Mouse (Mus musculus) c-Kit-positive CD71-positive TER-119-positive erythroid progenitor cells, embryonic 14.5 days (primary cell): ENCODE results near the gene Zbtb34.

Source experiments
- DNase-seq: peaks from one replicate; pipeline ENCODE4 v3.0.0-alpha.2; 2013; ENCODE audit warnings: low spot score

Gene Zbtb34

GRCm38 (mm10) chr2:33430771-33431699, at the start of gene Zbtb34:
Zbtb34 (minus strand) TSS chr2:33431324.
- DNase-seq: peak; percentile 62

- DNase-seq: no peak
Observed at GRCm38 (mm10) chr2:33477961-33478755, 47.0 kb upstream of the Zbtb34 start.

DNA sequence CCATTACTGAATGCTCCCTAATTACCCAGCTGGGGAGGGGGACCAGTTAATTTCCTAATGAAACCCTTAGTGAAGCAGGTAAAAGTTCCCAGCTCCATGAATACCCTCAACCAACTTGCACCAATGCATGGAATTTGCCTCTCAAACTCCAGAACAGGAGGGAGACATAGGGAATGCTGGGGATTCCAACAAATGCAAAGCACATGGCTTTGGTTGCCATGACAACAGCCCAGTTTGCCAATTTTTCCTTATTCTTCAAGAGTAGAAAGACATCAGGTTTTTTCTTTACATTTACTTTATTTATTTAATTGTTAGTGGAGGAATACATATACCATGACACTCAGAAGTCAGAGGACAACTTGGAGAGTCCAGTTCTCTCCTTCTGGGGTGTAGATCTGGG, 44.8 kb upstream of the Zbtb34 start:
- DNase-seq: no peak

- DNase-seq: peak; percentile 94
Observed at GRCm38 (mm10) chr2:33468466-33469097, 37.5 kb upstream of the Zbtb34 start, which contains the start of gene Zbtb43. Zbtb43 (minus strand) TSS chr2:33468559.

- DNase-seq: peak; percentile 34
Observed at GRCm38 (mm10) chr2:33467546-33468465, 36.7 kb upstream of the Zbtb34 start.

GRCm38 (mm10) chr2:33465966-33466365, 34.8 kb upstream of the Zbtb34 start:
- no peak for DNase-seq

DNA sequence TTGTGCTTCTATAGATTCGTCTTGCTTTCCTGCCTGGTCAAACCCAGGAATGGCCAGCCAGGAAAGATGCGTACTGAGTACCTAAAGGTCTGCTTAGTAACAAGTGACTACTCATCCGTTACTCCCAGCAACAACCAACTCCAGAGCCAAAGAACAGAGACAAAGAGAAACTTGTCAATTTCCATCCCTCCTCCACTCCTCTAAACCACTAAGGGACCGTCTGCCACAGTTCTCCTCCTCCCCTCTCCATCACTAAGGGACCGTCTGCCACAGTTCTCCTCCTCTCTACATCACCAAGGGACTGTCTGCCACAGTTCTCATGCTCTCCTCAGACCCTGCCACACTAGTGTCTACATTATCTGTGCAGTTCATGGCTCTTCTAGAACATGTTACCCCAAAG, 34.1 kb upstream of the Zbtb34 start:
- DNase-seq: no peak

DNA sequence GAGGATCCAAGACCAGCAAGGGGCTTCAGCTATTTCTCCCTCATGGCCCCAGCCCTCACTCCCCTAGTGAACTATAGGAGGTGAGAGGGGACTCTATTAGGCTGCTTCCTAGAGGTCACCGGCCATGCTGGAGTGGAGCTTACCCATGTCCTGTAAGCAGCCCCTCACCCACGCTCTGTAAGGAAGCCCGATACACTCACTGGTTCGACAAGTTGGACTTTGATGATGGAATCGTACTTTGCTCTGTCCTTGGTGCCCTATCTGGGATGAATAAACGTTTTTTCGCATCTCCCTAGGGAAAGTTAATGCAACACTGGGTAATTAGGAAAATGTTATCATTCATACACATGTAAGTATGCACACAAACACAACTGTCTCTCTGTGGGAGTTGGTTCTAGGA, 30.9 kb upstream of the Zbtb34 start:
- no peak for DNase-seq

- DNase-seq: no peak
Observed at GRCm38 (mm10) chr2:33461066-33461465, 29.9 kb upstream of the Zbtb34 start.

- no peak for DNase-seq
Observed at GRCm38 (mm10) chr2:33459660-33460059, 28.5 kb upstream of the Zbtb34 start.

DNA sequence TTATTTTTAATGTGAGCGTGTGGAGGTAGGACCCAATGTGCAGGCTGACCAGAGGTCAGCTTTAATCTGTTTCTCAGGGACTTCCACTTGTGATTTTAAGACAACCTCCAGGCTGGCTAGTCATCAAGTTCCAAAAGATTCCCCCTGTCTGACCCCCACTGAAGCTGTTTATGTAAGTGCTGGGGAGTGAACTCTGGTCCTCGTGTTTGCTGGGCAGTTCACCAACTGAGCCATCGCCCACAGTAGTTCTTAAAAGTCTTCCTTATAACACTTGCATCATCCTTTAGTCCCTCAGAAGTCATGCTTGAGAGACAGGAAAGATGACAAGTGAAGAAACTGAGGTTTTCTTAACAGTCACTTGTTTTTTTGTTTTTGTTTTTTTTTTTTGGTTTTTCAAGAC, 25.6 kb upstream of the Zbtb34 start:
- no peak for DNase-seq

DNA sequence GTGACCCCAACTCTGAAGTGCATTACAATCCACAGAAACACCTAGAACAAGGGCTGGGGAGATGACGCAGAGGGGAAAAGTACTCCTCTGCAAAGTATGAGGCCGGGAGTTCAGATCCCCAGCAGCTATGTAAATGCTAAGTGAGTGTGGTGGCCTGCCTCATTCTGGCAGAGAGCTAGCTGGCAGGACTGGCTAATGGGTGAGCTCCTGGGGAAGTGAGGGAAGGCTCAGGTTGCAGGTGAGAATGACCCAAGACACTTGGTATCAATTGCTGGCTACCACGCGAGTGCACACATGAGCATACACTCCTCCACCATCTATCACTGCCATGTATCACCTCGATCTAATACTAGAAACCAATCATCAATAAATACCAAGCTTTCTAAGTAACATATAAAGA, 25.1 kb upstream of the Zbtb34 start:
- DNase-seq: no peak

- DNase-seq: no peak
Observed at GRCm38 (mm10) chr2:33455350-33455749, 24.2 kb upstream of the Zbtb34 start.

GRCm38 (mm10) chr2:33454816-33455215, 23.7 kb upstream of the Zbtb34 start:
- no peak for DNase-seq

- DNase-seq: no peak
Observed at GRCm38 (mm10) chr2:33453476-33453875, 22.4 kb upstream of the Zbtb34 start.

DNA sequence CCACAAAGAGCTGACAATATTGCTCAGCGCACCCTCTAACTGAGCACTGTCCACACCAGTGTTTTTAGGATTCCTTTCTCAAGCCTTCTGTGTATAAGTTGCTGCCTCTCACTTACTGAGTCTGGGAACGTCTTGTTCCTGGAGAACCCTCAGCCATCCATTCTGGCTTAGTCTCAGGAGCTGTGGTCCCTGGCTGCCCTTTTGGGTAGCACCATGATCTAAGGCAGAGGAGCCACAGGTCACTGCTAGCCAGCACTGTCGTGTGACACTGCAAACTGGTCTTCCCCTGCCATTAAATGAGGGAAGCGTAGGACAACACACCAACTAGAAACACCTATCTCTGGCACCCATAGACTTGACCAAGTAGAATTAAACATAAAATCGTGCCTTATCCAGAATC, 21.6 kb upstream of the Zbtb34 start:
- no peak for DNase-seq

GRCm38 (mm10) chr2:33452140-33452539, 21.0 kb upstream of the Zbtb34 start:
- peak; percentile 26 for DNase-seq

GRCm38 (mm10) chr2:33451038-33451978, 20.2 kb upstream of the Zbtb34 start:
- no peak for DNase-seq

DNA sequence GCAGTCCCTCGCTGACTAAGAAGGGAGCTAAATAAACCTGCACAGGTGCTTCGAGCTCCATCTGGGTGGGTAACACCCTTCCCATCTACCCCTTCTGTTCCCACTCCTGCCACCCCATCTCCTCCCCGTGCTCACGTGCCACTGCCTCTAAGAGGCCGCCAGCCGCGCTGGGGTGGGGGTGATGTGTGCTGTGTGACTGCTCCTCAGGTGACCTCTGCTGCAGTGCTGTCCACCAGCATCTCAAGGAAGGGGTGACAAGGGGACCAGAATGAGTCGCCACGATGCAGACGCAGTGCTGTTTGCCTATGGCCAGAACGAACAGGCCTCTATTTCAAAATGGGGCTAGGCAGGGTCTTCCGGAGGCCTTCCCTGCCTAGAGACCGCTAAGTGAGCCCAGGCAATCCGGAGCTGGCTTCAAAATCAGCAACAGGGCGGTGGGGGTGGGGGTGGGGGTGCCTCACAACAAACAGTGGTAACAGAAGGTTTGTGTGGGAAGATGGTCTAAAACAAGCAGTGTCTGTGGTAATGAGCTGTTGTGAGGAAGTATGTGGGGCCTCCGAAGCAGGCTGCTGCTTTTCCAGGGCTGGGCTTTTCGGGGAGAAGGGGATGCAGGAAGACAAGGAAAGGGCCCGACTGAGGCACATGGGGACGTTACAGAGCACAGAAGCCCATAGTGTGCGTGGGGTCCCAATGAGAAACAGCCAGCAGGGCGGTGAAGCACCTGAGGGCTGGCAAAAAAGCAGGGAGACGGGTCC, 18.2 kb upstream of the Zbtb34 start:
- no peak for DNase-seq
